Mouse (Mus musculus) left cerebral cortex, postnatal 4 days (tissue): ENCODE data around the gene Mid1. TPM values are rescaled to one million over a fixed set of nuclear protein-coding genes. Genes with fewer than 3 reads are reported as not detected.
"Not testable (repeated sequence)": the region's sequence is repeated elsewhere in the genome, so short reads cannot be mapped to it uniquely, and the experiment has no call there.

Experiments used
- DNase-seq: peaks from one replicate; pipeline ENCODE4 v3.0.0-alpha.2; 2022
- intact Hi-C: fragments of 180-260 bp; cut with DNase I; formaldehyde crosslinking; loops from one replicate; pipeline ENCODE4 v1.15.1; 2025
- total RNA-seq, 2 experiments: library from RNA; stranded (reverse); gene quantifications; 2 replicates each; pipeline ENCODE4 v1.2.3; 2021

The Mid1 gene
- total RNA-seq, 2 experiments from 2014 or later: 29.1 to 47.2 TPM

DNA sequence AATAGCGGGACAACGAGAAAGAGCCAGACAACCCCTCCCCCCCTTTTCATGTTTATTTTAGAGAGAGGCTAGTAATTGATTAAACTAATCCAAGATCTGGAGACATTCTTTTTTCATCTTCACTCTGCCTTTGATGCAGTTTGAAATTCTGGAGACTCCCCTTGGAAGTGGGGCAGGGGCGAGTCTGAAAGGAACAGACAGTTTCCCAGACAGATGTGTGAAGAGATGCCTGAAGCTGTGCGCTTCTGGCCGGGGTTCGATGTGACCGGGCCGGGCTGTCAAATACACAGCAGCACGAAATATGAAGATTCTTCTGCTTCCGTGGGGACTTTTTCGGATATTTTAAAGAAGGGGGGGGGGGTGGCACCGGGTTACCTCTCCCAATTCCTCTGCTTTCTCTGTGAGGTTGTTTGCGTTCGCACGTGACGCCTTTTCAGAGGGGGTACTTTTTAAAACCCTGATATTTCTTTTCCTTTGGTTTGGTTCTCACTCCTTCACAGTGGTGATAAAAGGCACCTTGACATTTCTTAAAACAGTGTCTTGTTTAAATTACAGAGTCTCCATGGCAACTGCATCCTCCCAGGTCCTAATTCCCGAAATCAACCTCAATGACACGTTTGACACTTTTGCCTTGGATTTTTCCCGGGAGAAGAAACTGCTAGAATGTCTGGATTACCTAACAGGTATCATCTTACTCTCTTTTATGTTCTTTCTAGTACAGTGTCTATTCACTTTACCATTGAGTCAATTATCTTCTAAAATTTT lies 298.6 kb downstream of the Mid1 start:
- DNase-seq, intact Hi-C loops: not testable (repeated sequence)

DNA sequence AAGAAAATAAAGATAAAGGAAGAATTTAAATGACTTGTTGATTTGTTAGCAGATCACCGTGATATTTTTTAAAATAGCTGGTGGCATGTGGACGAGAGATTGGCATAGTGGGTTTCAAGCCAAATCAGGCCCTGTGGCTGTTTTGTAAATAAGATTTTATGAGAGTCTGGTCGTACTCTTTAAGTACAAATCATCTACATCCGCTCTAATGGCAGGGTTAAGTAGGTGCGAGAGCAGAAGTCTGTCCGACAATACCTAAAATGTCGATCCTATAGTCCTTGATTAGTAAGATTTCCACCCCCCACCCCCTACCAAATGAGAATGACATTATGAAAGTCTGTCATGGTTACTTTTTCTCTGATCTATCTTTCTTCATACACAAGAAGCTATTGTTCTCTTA lies 299.3 kb downstream of the Mid1 start:
- intact Hi-C loops, DNase-seq: not testable (repeated sequence)

DNA sequence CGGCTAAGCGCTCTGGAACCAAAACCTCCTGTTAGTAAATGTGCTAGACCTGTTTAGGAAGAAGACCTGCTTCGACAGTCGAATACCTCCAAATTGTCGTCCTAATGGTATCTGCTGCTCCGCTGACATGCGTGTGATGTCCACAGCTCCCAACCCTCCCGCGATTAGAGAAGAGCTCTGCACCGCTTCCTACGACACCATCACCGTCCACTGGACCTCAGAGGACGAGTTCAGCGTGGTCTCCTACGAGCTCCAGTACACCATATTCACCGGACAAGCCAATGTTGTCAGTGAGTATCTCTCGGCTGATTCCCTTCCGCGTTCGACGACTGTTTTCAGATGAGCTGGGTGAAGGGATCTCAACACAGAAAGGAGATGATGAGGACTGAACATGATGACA lies 299.9 kb downstream of the Mid1 start:
- intact Hi-C loops, DNase-seq: not testable (repeated sequence)

- intact Hi-C loops, DNase-seq: not testable (repeated sequence)
These were observed 300.8 kb downstream of the Mid1 start for GRCm38 (mm10) chrX:169985796-169986195.

DNA sequence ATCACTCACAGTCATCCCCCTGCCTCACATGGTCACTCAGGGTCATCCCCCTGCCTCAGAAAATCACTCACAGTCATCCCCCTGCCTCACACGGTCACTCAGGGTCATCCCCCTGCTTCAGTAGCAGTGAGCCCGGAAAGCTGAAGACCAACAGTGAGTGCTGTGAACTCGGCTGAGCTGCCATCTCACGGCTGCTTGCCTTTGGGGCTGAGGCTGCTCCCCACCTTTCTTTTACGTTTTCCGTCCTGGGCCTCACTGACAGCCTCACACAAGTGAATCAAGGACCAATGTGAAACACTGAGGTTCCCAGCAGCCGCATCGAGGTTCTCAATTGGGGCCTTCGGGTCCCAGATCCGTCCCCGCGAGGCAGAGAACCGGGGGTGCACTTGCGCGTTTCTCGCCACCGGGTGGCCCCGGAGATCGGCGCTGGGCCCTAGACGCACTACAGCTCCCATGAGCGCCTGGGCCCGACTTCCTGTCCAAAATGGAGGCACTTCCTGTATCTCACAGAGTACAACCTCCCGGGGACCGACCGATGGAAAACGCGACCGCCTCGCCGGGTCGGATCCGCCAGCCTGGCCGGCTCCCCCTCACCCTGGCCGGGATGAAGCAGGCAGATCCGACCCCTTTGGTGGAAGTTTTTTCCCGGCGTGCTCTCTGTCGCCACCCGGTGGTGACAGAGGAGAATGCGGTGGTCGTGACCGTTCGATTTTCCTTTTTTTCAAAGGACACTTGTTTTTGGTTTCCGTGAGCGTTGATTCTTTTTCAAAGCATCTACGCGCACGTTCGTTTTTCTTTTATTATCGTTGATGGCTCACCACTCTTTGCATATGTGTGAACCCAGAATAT lies 301.7 kb downstream of the Mid1 start:
- peak; percentile 89 for DNase-seq
- intact Hi-C loops: not testable (repeated sequence)

DNA sequence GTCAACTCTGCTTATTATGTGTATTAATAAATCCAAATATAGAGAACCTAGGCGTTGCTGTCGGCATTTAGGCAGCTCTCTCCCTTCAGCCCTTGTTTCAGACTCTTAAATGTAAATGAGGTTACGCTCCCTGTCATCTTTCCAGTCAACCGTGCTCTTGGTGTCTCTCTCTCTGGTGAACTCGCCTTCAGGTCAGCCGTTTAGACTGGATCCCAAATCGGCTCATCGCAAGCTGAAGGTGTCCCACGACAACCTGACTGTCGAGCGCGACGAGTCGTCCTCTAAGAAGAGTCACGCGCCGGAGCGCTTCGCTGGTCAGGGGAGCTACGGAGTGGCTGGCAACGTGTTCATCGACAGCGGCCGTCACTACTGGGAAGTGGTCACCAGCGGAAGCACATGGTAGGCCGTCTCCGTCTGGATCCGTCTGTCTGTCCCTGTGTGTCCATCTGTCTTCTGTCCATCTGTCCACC lies 302.4 kb downstream of the Mid1 start:
- DNase-seq, intact Hi-C loops: not testable (repeated sequence)

DNA sequence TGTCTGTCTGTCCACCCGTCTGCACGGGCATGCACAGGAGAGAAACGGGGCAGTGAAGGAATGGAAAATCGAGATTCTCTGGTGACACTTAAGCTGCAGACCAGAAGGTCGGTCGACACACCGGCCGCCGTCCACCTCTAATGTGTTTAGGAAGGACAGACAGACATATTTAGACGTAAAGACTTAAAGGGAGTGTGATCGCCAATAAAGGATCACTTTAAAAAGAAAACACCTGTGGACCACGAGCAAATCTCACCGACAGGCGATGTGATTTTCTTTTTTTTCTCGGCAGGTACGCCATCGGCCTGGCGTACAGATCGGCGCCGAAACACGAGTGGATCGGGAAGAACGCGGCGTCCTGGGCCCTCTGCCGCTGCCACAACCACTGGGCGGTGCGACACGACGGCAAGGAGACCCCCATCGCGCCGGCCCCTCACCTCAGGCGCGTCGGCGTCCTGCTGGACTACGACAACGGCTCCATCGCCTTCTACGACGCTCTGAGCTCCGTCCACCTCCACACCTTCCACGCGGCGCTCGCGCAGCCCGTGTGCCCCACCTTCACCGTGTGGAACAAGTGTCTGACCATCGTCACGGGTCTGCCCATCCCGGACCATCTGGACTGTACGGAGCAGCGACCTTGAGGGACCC lies 303.7 kb downstream of the Mid1 start:
- DNase-seq, intact Hi-C loops: not testable (repeated sequence)

- intact Hi-C loops, DNase-seq: not testable (repeated sequence)
These were observed 304.2 kb downstream of the Mid1 start for GRCm38 (mm10) chrX:169989219-169989595.

DNA sequence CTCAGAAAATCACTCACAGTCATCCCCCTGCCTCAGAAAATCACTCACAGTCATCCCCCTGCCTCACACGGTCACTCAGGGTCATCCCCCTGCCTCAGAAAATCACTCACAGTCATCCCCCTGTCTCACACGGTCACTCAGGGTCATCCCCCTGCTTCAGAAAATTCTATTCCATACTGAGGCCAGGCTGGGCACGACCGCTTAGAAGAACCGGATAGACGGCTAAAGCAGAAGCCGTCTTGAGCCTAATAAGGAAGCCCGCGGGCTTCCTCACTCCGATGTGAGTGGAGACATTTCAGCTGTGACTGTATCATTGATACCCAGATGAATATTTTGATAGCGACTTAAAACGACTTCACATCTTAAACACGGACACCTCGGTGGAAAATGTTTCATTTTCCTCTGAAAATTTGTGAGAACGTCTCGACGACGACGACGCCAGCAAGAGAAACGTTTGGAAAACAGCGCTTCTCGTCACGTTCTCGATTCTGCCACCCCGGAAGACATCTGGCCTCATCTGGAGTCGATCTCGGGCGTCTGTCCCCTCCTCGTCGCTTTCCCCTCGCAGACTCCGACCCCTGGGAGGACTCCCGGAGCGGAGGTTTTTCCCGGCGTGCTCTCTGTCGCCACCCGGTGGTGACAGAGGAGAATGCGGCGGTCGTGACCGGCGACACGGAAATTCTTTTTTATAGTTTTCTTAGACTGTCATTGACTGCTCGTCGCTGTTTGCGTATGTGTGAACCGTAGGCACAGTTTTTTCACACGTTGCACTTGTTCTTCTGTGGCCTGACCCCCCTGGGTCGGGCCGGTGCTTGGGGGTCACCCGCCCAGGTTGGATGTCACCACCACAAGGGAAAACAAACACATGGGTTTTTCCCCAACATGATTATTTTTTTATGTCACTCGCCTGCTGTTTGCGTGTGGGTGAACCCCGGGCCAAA lies 305.0 kb downstream of the Mid1 start:
- intact Hi-C loops: loop anchor here (2.0 kb wide), 1 partner anchor 15 kb away; no protein-coding TSS in a partner anchor
- DNase-seq: peak; percentile 74

GRCm38 (mm10) chrX:169991128-169991873 lies 306.3 kb downstream of the Mid1 start:
- peak; percentile 100 for DNase-seq
- intact Hi-C loops: loop anchor here (1.0 to 2.0 kb wide), 2 partner anchors 8 to 14 kb away; no protein-coding TSS in a partner anchor

DNA sequence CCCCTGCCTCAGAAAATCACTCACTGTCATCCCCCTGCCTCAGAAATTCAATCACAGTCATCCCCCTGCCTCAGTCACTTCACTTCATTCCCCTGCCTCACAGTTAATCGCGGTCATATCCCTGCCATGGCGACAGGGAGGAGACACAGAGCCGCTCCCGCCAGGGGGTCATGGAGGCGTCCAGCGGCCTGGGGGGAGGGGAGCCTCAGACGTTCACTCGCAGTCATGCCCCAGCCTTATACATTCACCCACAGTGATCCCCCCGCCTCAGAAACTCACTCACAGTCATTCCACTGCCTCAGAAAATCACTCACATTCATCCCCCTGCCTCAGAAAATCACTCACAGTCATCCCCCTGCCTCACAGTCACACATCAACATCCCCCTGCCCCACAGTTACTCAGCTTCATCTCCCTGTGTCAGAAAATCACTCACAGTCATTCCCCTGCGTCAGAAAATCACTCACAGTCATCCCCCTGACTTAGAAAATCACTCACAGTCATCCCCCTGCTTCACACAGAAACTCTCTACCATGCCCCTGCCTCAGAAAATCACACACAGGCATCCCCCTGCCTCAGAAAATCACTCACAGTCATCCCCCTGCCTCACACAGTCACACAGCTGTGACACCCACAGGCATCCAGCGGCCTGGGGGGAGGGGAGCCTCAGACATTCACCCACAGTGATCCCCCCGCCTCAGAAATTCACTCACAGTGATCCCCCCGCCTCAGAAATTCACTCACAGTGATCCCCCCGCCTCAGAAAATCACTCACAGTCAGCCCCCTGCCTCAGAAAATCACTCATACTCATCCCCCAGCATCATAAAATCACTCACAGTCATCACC lies 307.3 kb downstream of the Mid1 start:
- intact Hi-C loops, DNase-seq: not testable (repeated sequence)

- intact Hi-C loops, DNase-seq: not testable (repeated sequence)
These were observed 308.1 kb downstream of the Mid1 start for GRCm38 (mm10) chrX:169992951-169993547.

DNA sequence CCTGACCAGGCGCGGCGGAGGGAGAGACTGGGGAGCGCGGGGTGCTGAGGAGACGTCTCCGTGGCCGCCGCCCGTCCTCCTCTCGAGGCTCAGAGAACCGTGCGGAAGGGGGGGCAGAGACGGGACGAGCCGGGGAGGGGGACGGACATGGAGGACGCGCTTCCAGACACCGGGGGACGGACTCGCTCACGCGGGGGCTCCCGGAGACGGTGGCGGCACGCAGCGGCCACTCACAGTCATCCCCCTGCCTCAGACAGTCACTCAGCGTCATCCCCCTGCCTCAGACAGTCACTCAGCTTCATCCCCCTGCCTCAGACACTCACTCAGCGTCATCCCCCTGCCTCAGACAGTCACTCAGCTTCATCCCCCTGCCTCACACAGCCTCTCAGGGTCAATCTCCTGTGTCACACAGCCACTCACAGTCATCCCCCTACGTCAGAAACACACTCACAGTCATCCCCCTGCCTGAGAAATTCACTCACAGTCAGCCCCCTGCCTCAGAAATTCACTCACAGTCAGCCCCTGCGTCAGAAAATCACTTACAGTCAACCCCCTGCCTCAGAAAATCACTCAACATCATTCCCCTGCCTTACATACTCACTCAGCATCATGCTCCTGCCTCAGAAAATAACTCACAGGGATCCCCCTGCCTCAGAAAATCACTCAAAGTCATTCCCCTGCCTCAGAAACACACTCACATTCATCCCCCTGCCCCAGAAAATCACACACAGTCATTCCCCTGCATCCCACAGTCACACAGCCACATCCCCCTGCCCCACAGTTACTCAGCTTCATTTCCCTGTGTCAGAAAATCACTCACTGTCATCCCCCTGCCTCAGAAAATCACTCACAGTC lies 309.2 kb downstream of the Mid1 start:
- intact Hi-C loops, DNase-seq: not testable (repeated sequence)

GRCm38 (mm10) chrX:169994866-169995711 lies 310.1 kb downstream of the Mid1 start:
- DNase-seq, intact Hi-C loops: not testable (repeated sequence)

GRCm38 (mm10) chrX:169995909-169996521 lies 311.0 kb downstream of the Mid1 start:
- intact Hi-C loops, DNase-seq: not testable (repeated sequence)
